Mouse (Mus musculus) left cerebral cortex, postnatal 4 days (tissue): Measurements from ENCODE around the gene Ago4. TPM values are rescaled to one million over a fixed set of nuclear protein-coding genes. Genes with fewer than 3 reads are reported as not detected.

Source experiments
- DNase-seq: peaks from one replicate; pipeline ENCODE4 v3.0.0-alpha.2; 2022
- intact Hi-C: fragments of 180-260 bp; cut with DNase I; formaldehyde crosslinking; loops from one replicate; pipeline ENCODE4 v1.15.1; 2025
- total RNA-seq, 2 experiments: library from RNA; stranded (reverse); gene quantifications; 2 replicates each; pipeline ENCODE4 v1.2.3; 2021

The Ago4 gene
- total RNA-seq, 2 experiments from 2014 or later: 10.7 to 12.8 TPM

DNA sequence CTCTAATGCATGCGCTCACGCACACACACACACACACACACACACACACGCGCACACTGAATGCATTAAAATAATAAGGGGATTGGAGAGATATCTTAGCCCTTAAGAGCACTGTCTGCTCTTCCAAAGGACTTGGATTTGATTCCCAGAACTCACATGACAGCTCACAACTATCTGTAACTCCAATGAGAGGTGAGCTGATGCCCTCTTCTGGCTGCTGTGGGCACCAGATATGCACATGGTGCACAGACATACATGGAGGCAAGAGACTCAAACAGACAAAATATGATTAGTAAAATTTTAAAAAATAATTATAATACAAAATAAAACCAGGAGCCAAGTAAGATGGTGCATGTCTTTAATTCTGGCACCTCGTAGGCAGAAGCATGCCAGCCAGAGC lies 6.4 kb downstream of the Ago4 start:
- no peak for DNase-seq
- intact Hi-C loops: no loop called here

DNA sequence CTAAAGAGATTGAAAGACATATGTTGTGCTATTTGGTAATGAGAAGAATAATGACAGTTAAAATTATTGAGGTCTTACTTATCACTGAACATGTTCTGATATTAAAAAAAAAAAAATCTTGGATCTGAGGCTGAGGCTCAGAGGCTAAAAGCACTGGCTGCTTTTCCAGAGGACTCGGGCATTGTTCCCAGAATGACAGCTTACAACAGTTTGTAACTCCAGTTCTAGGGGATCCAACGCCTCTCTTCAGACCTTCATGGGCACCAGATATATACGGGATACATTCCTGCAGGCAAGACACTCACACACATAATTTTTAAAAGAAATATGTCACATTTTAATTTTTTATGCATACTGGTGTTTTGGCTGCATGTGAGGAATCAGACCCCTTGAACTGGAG lies 7.1 kb downstream of the Ago4 start:
- no peak for DNase-seq
- intact Hi-C loops: no loop called here

DNA sequence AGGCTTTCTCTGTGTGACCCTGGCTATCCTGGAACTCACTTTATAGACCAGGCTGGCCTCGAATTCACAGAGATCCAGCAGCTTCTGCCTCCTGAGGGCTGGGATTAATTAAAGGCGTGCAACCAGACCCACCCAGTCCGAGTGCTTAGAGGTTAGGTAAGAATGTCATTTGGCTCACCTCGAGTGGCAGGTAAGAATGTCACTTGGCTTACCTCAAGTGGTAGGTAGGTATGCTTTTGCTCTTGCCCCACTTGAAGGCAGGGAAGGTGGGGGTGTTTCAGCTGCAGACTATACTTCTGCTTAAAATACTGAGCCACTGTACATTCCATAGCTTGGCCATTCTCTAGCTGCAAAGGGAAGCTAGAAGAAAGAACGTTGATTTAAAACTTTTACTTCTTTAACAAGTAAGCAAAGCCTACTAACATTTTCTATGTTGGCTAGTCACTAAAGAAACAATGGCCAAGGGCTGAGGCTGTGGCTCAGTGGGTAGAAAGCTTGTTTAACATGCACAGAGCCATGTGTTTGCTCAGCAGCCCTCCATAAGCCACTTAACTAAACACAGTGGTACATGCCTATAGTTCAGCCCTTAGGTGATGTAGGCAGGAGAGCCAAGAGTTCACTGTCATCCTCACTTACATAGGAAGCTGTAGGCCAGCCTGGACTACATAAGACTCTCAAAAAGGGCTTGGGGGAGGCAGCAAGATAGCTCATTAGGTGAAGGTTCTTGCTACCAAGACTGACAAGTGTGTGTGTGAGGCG lies 20.8 kb downstream of the Ago4 start:
- no peak for DNase-seq
- intact Hi-C loops: no loop called here

DNA sequence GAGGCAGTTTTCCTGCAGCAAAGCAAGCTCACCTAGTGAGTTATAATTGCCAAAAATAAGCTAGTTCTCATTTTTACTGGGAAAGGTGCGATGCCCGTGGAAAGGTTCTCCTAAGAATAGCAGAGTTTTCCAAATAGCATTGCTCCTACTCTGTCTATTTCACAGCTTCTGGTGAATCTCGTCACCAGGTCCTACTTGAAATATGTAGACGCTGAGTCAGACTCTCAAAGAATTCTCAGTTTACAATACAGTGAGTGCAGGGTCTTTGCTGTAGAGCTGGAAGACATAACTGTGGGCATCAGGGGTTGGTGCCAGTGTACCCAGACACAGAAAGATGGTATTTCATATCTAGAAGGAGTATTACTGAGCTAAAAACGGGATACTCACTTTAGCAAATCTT lies 22.3 kb downstream of the Ago4 start:
- intact Hi-C loops: no loop called here
- DNase-seq: no peak

DNA sequence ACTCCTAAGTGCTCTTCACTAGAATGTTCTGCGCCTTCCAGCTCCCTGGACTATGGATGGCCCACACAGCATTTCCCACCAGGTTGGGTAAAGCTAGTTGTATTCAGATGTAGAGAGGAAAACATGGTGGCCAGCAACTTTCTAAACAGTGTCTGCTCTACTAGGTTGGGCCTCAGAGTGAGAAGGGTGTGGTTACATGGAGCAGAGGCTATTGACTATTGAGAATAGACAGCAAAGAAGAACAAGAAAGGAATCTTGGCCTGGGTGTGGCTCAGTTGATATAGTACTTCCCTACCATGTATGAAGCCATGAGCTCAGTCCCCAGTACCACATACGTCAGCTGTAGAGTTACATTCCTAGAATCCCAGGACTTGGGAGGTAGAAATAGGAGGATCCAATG lies 24.2 kb downstream of the Ago4 start:
- no peak for DNase-seq
- intact Hi-C loops: no loop called here

DNA sequence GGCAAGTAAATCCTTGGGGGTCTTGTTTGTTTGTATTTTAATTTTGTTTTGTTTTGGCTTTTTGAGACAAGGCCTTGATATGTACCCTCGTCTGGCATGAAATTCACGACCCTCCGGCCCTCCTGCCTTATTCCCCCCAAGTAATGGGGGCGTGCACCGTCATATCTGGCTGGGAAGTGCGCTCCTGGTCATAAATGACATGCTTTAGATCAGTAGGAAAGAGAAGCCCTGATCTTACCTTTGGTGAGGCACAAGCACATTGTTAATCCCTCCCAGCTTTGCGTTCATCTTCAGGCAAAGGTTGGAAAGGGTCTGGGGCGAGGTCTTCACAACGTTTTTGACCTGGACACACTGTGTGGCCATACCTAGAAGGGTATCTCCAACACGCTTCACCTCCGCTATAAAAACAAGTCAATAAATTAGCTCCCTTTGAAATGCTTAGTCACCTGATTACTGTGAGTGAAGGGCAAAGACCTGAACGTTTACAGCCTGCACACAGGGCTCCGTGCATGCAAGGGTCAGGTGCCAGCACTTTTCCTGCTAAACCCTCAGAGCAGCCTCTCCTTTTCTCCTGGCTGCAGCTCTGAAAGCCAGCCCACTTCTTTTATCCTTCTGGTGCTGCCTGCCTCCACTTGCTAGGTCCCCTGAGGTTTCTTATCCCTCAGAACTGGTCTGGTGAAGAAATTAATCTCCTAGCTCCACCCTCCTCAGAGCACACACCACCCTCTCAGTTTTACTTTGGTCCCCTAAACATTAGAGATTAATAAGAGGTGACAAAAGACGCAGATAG lies 25.0 kb downstream of the Ago4 start:
- intact Hi-C loops: no loop called here
- DNase-seq: no peak

DNA sequence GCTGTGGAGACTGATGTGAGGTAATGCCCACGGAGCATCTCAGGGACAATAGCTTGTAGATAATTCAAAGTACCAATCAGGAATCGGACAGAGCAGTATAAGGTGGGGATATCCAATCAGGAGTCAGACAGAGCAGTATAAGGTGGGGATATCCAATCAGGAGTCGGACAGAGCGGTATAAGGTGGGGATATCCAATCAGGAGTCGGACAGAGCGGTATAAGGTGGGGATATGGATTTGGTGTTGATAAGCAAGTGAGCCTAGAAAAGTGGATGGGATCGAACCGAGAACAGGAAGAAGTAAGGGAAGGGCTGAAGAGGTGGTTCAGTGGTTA lies 30.3 kb downstream of the Ago4 start:
- no peak for DNase-seq
- intact Hi-C loops: no loop called here

DNA sequence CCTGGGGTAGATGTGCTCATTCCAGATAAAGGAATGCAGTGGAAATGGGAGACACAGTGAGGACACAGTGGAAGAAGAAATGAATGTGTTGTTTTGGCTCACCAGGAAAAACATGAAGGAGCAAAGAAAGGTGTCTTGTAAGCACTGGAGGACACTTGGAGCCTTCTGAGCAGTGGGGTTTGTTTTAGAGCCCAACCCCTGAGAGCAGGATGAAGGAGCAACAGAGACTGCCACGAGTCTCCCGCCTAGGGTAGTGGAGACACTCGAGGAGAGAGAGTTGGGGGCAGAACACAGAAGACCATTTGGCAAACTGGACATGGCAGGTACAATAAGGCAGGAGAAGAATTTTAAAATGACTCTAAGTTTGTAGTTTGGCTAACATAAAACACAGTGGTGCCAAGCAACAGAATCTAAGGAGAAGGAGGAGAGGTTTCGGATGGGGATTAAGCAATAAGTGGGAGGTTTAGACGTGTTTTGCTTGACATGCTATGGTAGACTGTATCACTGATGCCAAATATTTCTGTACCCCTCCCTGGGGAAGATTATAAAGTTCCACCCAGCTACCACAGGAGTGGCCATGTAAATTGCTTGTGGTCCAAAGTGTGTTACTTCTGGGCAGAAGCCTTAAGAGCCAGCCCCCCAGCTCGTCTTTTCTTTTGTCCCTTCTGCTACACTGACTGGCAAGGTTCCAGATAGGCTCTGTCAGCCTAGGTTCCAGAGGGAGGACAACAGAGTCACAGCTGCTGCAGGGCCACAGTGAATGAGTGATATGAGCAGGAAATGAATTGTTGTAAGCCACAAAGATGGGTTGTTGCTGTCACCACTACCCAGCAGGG lies 30.9 kb downstream of the Ago4 start:
- intact Hi-C loops: no loop called here
- DNase-seq: peak; percentile 23

DNA sequence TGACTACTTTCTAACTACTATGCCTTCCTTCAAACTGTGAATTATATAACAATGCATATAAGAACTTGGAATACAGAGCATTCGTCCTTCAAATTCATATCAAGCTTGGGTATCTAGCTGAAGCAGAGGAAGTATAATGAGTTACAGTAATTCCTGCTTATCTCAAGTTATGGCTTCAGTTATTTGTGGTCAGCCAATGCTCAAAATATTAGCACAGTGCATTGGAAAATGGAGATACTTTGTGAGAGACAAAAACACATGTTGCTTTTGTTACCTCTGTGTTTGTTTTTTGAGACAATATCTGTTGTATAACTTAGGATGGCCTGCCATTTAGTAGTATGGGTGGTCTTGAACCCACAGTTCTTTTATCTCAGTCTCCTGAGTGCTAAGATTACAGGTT lies 34.7 kb downstream of the Ago4 start:
- DNase-seq: no peak
- intact Hi-C loops: no loop called here

DNA sequence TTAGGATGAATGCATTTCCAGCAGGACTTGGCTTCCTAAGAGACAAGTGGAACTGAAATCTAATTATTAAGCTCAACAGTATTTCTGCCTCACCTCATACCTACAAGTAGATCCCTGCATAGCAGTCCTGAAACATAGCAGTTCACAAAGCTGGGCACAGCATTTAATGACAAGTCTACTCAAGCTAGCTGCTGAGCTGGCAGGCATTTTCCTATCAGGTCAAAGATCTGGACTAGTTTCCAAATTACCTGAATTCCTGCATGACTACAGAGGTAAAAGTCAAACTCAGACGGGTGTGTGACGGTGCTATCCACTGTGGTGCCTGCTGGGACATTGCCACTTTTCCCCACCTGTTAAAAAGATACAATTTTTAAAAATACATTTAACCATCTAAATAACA lies 36.3 kb downstream of the Ago4 start:
- intact Hi-C loops: no loop called here

DNA sequence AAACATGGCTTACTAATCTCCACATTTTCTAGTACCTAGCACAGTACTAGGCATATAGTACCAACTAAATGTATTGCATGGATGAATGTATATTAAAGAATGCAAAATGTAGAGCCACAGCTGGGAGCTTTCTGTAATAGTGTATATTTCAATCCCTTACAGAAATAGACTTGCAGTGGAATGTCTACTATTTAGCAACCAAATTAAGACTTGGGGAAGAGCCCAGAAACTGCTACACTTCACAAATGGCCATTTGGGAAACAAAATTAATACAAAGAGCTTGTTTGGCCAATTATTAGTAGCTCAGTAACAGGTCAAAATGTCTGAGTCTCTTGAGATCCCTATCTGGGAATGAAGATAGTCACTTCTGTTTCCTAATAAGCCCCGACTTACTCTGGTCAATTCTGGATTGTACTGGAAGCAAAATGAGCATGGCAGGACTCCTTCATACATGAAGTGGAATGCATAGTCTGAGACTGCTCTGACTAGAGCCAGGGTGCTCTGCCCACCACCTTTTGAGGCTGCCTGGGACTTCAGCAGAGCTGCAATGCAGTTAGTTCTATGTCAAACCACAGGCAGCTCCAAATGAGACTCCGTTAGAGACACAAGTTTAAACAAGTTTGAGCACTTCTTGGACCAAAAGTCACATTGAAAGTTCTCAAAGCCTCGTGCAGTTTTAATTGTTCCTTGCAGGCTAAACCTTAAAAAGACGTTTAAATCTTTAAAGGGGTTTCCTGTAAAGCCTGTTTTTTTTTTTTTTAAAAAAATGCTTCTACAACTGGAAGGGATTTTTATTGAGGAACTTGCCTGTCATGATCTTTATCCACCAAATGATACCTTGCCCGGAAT lies 37.1 kb downstream of the Ago4 start:
- intact Hi-C loops: no loop called here
- DNase-seq: no peak

More for the DNA sequence above, 36.3 kb downstream of the Ago4 start:
- DNase-seq: no peak

DNA sequence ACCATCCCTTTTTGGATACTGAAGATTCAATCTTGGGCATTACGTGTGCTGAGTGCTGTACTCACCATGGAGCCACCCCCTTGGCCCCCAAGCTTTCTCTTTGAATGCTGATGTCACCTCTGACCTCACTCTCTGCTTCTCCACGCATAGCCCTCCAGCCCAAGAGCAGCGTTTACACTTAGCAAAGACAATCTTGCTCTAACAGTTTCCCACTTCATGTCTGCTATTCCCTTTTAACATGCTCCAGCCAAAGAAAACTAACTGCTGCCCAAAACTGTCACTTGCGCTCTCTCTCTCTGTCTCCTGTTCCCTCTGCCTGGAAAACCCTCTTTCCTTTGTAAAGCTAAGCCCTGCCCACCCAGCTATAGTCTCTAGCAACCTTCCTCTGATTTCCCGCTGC lies 37.8 kb downstream of the Ago4 start:
- no peak for DNase-seq
- intact Hi-C loops: no loop called here

DNA sequence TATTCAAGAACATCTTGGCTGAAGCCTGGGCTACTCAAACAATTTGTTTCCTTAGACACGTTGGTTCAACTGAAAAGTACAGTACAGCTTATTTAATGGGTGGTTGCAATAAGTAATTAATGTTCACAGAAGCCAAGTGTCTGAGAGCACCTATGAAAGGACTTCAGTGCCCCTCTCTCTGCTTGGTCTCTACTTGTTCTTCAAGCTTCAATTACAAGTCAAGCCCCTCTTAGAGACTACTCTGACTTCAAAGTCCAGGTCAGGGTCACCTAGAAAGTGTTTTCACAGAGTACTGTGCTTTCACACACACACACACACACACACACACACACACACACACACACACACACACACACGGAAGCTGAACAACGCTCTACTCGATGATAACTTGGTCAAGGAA lies 39.9 kb downstream of the Ago4 start:
- DNase-seq: no peak
- intact Hi-C loops: no loop called here

DNA sequence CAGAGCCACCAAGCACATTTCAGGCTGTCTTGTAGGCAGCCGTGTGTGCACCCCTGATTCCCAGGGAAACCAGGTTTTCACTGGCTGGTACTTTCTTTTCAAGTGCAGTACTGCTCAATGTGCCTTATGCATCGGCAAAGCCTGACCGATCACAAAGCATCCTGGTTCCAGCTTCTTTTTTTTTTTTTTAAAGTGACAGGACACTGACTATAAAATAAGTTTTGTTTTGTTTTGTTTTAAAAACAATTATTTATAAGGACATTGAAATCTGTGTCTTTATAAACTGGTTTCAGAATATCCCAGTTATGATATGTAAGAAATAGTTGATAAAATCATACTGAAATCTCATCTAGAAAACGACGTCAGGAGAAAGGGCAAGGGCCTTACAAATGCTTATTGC lies 41.3 kb downstream of the Ago4 start:
- intact Hi-C loops: no loop called here
- DNase-seq: no peak

DNA sequence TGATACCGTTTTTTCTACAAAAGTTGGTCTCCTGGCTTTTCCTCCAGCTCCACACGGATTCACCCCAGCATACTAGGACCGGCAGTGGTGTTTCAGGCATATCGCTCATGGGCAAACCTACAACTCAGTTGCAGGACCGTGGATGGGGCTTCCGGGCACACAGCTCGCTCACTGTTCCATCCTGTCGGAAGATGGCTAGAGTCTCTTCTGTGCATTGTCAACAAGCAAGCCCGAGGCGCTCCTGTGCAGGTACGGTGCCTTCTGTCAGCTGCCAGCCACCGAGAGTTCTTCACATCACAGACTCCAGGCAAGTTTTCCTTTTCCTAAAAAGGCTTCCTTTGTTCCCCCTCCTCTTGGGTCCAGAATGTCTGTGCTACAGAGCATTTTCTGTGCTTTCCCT lies 42.5 kb downstream of the Ago4 start:
- intact Hi-C loops: no loop called here
- DNase-seq: no peak

DNA sequence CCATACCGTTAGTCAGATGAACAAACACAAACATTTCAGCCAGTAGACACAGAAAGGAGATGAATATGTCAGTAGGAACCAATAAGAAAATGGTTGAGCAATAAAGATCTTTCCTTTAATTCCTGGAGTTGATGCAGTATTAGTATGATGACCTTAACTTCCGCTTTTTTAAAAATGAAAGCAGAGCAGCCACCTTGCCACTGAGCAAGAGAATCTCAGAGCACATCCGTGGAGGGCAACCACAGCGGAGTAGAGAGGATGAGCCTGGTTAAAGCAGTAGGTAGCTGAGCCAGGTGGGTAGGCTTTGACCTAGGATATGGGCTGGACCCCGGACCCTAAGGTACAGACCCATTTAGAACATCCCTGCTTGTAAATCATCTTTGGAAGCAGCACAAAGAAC lies 43.5 kb downstream of the Ago4 start:
- intact Hi-C loops: no loop called here

DNA sequence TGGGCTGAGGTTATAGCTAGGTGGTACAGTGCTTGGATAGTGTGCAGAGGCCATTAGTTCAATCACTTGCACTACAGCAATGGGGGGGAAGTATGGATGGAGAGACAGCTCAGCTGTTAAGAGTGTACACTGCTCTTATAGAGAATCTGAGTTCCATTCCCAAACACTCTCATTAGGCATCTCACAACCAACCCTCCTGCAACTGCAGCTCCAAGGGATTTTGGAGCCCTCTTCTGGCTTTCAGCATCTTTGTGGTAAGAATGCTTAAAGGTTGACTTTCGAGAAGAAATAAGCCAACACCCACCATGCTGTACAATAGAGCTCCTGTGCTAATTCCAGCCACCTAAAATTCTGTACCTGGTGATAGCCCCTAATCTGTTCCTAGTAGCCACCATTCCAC lies 47.1 kb downstream of the Ago4 start:
- intact Hi-C loops: no loop called here
- no peak for DNase-seq

More for the DNA sequence above, 43.5 kb downstream of the Ago4 start:
- DNase-seq: no peak

DNA sequence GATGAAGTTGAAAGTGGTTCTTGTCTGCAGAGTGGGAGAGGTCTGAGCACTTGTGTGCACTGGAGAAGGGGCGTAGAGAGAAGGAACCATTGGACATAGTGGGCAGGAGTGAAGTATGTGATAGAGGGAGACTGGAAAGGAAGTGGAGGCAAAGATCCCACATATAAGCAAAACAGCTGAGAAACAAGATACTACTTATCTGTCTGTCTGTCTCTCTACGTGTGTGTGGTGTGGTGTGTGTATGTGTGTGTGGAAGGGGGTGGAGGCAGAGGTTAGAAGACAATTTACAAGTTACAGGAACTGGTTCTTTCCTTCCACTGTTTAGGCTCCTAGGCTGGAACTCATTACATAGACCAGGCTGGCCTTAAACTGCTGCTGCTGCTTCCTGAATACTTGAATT lies 48.2 kb downstream of the Ago4 start:
- intact Hi-C loops: no loop called here
- no peak for DNase-seq

DNA sequence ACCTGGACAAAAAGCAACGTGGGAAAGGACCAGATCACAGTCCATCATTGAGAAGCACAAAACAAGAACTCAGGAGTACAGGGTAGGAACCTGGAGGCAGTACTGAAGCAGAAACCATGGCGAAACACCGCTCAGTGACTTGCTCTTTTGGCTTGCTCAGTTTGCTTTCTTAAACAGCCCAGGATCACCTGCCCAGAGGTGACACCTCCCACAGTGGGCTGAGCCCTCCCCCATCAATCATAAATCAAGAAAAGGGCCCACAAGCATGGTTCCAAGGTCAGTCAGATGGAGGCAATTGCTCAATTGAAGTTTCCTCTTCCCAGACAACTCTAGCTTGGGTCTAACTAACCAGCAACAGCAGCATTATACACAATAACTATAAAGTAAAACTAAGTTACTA lies 49.4 kb downstream of the Ago4 start:
- no peak for DNase-seq
- intact Hi-C loops: no loop called here

DNA sequence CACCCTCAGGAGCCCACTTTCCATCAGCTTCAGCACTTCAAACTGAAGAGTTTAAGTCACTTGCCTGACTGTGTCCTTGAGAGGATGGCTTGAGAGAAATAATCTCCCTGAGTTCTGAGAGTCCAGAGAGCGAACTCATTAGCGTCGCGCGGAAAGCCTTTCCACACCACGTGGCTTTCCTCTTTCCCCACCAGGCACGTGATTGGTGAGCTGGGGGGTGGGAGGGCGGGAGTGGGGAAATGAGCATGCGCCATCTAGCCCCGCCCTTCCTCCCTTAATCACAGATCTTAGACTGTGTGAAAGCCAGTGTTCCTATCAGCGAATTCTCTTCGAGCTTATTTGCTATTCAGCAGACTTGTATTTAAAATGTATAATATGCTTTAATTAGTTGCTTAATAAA lies 50.3 kb downstream of the Ago4 start:
- intact Hi-C loops: no loop called here
- no peak for DNase-seq

DNA sequence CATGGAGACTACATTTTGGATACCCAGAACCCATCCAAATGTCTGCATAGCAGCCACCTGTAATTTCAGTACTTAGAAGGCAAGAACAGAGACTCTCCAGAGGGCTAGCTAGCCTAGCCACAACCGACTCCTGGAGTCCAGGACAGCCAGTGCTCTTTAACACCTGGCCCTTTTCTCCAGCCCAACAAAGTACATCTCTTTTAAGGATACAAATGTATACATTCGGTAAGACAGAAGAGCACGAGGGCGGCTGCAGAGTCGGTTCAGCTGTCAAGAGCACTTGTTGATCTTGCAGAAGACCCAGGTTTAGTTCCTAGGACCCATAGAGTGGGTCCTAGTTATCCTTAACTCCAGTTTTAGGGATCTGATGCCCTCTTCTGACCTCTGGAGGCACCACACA lies 51.8 kb downstream of the Ago4 start:
- intact Hi-C loops: no loop called here
- no peak for DNase-seq
